Mouse (Mus musculus) brown adipose tissue, adult 24 weeks (tissue): ENCODE results near the gene Pycr1. TPM values are rescaled to one million over a fixed set of nuclear protein-coding genes. Genes with fewer than 3 reads are reported as not detected.
"Not testable (repeated sequence)": the region's sequence is repeated elsewhere in the genome, so short reads cannot be mapped to it uniquely, and the experiment has no call there.

ENCODE experiments used
- H3K27ac ChIP-seq: fragments of 200-500 bp; replicated peaks from 2 replicates; pipeline ENCODE4 v1.5.1; 2012; ENCODE audit warnings: low read depth, mild to moderate bottlenecking, low read length
- H3K4me1 ChIP-seq: fragments of 200-500 bp; 2 replicates; pipeline ENCODE4 v1.6.1; 2012; ENCODE audit warnings: low read length, mixed read lengths; ENCODE audit not compliant: control insufficient read depth, insufficient read depth, insufficient read length
- H3K4me3 ChIP-seq: fragments of 200-500 bp; 2 replicates; pipeline ENCODE4 v1.5.1; 2012; ENCODE audit warnings: low read depth, mild to moderate bottlenecking, low read length, moderate library complexity; ENCODE audit not compliant: insufficient read depth
- polyA plus RNA-seq: library from polyadenylated mRNA; stranded (reverse); fragments of >200 nt; gene quantifications from 2 replicates; pipeline ENCODE4 v1.2.4, GENCODE M21; 2012; ENCODE audit not compliant: missing spikeins, insufficient read depth, insufficient read length

Pycr1 gene
- polyA plus RNA-seq, result 1.0 and 1.3 TPM in 2 replicates

DNA sequence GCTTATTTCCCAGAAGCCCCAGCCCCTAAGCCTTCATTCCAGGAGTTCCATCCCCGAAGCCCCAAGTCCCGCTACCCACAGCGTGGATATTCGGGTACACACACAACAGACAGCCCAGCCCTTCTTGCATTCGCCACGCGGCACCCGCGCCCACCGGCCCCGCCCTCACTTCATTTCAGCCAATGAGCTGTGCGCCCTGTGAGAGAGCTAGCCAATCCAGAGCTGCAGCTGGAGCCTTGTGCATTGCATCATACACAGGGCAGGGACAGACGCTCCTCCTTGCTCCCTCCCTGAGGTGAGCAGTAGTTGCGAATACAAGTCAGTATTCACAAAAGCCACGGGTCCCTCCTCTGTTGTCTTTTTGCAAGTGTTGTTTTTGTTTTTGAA, at the start of gene Pycr1:
Pycr1 (minus strand) TSS at position 169 of the 387 bp plus-strand sequence.
- Histone ChIP-seq H3K4me3 (peak within 1 kb of the TSS; percentile 66), H3K4me1 (peaks cover 4% of the 10 kb centered on the region), H3K27ac (no peak within 1 kb of the TSS)

DNA sequence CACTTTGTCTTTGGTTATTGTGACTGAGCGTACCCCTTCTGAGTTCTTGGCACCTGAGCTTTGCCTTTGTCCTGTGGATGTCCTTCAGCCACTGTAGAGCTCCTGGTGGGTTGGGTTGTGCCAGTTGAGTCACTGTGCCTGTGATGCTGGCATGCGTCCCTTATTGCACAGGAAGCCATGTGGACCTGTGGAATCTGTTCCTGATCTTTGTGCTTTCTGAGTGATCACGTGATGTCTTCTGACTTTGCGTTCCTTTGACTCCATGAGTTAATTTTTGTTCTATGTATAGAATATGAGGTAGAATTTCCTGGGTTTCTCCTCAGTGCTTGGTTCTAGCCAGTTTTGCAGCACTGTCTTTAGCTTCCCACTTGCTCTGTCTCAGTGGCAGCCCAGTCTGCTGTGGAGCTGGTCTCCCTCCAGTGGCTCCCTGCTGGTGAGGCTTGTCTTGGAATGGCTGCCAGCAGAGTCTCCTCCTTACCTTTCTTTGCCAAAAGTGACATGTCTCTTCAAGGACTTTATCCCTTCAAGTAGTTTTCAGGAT, 49.0 kb upstream of the Pycr1 start:
- H3K27ac ChIP-seq, result no peak overlapping the region
- H3K4me1 ChIP-seq, result no peaks in the 10 kb centered on the region
- H3K4me3 ChIP-seq, result no peak overlapping the region

DNA sequence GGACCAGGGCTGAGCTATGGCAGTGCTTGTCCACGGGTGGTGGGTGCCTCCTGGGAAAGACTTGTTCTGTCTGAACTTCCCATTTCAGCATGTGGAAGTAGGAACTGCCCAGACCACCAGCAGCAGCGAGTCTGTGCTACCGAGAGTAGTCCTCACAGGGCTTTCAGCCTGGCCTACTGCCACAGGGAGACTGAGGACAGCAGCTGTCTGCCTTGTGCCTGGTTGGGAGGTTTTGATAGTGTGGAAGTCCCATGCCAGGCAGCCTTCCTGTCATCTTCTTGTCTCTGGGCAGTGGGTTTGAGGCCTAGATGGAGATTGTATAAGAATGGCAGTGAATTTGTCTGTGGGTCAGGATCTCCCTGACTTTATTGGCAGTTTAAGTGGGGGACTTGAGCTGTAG, 45.8 kb upstream of the Pycr1 start:
- Histone ChIP-seq H3K27ac (no peak overlapping the region), H3K4me3 (no peak overlapping the region), H3K4me1 (no peaks in the 10 kb centered on the region)

DNA sequence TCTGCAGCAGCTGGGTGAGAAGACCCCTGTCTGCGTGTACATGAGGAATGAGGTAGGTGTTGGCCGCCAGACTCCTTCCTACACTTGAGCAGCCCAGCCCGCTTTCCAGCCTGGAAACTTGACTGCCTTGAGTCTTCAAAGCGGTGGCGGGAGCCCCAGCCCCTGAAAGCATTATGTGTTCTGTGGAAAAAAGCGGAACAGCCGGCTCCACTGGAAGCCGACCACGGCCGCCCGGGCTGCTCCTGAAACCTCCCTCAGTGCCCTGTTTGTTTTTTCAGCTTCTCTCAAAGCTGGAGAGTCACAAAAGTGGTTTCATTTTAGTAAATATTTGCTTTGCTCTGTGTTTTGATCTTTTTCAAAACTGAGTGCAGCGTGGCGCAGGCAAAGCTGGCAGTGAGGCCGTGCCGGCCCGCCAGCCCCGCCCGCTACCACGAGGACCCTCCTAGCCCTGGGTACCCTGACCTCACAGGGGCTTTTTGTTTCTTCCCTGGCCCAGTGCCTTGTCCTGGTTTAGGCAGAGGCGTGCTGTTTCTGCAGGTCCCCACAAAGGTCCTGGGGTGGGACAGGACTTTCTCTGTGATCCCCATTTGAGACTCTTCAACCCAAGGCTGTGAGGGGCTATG, 43.2 kb upstream of the Pycr1 start:
- Histone ChIP-seq H3K4me1 (no peaks in the 10 kb centered on the region), H3K4me3 (no peak overlapping the region), H3K27ac (no peak overlapping the region)

DNA sequence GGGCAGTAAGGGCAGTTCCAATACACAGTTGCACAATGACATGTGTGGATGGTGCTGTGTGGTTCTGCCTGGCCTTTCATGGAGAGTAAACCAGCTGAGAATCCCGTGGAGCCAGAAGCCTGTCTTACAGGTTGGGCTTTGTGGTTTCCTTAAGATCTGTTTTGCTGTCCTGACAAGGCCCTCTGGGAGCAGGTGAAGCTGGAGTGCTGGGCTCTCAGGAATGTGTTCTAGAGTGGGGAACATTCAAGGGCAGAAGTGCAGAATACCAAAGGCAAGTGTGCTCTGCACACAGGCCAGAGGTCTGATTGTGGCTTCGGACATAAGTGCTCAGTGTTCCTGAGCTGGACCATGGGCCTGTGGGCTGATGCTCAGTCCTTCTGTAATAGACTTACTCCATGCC, 41.1 kb upstream of the Pycr1 start:
- Histone ChIP-seq H3K4me1 (no peaks in the 10 kb centered on the region), H3K27ac (no peak overlapping the region)

DNA sequence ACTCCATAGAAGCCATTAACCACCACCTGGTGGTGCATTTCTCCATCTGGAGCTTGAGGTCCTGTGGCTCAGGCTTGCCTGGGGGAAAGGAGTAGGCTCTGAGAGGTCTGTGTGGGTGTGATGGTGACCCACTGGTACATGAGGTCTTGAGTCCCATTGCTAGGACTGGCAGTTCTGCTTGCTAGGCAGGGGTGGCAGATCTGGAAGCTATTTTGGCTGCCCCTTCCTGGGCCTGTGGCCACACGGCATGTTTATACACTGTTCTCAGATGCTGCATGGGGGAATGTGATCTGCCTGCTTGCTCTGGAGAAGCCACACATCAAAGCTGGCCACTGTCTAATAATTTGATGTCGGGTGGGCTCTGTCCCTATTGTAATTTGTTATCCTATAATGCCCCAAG, 40.5 kb upstream of the Pycr1 start:
- no peaks in the 10 kb centered on the region for H3K4me1 ChIP-seq
- H3K27ac ChIP-seq, result no peak overlapping the region
- no peak overlapping the region for H3K4me3 ChIP-seq

More for the DNA sequence above, 41.1 kb upstream of the Pycr1 start:
- H3K4me3 ChIP-seq, result no peak overlapping the region

DNA sequence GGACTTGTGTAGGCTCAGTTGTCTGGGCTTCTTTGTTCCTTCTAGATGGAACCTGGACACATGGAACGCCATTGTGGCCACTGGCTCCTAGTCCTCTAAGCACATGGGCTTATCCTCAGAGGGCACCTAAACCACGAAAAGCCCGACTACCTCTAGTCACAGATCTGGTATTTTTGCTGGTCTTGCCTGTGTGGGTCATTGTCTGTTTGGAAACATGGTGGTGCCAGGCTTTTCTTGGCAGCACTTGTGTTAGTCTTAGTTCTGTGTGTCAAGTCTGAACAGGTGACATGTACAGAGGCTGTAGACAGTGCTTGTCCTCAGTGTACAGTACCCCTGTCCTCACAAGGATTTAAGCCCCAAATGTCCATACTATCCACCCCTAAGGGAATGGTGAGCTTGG, 40.0 kb upstream of the Pycr1 start:
- Histone ChIP-seq H3K4me3 (no peak overlapping the region), H3K4me1 (no peaks in the 10 kb centered on the region), H3K27ac (no peak overlapping the region)

DNA sequence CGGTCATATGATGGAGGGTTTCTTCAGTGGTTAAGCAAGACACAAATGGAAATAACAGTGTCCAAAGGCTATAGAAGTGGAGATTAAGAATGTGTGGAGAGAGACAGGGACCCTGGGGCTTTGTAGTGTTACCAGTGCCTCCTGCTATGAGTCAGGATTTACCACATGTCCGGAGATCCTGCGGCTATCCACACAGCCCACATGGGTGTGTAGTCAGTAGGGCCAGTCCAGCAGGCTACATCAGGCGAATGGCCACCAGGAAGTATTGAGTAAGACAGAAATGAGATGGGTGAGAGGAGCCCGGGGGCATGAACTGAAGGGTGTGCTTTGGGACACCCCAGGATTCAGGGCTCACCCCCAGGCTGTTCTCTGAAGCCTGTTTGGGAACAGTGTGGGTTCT, 39.1 kb upstream of the Pycr1 start:
- H3K4me1 ChIP-seq, result no peaks in the 10 kb centered on the region

DNA sequence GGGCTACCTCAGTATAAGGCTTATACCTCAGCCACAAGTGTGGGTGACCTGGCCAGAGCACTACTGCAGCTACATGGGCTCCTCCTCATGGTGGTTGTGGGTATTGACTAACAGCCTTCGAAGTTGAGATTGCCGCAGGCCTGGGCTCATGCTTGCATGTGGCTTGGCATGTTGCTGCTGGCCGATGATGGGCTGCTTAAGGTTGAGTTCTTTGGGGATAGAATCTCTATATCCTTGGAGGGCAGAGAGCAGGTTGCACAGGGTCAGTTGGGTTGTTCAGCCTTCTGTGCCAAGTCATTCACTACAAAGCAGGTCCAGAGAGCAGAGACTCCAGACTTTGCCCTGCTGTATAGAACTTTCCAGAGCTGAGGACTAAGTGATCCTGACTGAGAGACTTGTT, 36.3 kb upstream of the Pycr1 start:
- H3K27ac ChIP-seq, result no peak overlapping the region
- no peaks in the 10 kb centered on the region for H3K4me1 ChIP-seq
- no peak overlapping the region for H3K4me3 ChIP-seq

More for the DNA sequence above, 39.1 kb upstream of the Pycr1 start:
- Histone ChIP-seq H3K27ac (no peak overlapping the region), H3K4me3 (no peak overlapping the region)

DNA sequence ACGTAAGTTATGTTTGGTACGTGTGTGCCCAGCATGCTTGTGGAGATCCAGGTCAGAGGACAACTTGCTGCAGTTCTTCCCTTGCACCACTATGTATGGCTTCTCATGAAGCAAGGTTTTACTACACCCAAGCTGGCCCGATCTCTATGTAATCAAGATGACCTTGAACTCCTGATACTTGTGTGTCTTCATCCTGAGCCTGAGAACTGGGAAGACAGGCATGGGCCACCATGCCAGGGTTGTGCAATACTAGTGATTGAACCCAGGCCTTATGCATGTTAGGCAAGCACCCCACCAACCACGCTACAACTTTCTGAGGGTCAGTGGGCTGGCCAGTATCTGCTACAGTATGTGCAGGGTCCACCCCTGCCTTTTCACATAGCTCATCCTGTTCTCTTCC, 33.4 kb upstream of the Pycr1 start:
- H3K4me3 ChIP-seq, result no peak overlapping the region
- peaks cover 3% of the 10 kb centered on the region; the same call in 1 of the 2 replicates for H3K4me1 ChIP-seq
- H3K27ac ChIP-seq, result no peak overlapping the region

DNA sequence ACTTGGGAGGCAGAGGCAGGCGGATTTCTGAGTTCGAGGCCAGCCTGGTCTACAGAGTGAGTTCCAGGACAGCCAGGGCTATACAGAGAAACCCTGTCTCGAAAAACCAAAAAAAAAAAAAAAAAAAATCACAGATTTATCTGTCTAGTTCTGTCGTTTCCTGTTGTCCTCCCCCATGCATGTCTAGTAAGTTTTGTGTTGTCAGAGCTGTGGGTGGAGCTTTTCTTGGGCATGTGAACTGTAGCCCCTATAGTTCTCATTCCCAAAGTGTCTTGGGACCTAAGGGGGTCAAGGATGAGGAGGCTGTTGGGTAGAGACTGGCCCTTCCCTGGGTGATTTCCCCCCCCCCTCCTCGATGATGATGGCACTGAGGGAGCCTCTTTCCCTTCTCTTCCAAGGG, 32.3 kb upstream of the Pycr1 start:
- not testable (repeated sequence) for H3K4me3 ChIP-seq, H3K27ac ChIP-seq, H3K4me1 ChIP-seq

DNA sequence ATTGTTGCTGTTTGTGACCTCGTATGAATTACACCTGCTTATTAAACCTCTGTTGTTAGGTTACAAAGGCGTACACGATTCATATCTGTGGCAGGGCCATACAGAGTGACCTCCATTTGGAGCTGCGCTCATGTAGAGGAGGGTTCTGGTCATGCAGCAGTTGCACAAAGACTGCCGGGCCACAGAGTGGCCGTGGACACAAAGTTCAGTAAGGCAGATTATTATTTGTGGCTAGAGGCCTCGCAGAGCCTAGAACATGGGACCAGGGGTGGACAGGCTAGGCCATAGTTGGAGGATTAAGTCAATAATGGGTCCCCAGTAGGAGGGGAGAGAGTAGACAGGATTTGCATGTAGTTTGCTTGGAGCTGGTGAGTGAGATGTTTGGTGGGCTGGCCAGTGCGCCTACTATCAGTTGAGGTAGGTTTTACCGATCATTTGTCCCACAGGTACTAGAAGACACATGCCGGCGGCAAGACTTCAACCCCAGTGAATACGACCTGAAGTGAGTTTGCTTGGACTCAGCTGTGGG, 30.1 kb upstream of the Pycr1 start:
- peaks cover 3% of the 10 kb centered on the region; the same call in 1 of the 2 replicates for H3K4me1 ChIP-seq
- peak overlapping the region; percentile 79 for H3K4me3 ChIP-seq
- peak overlapping the region; percentile 59 for H3K27ac ChIP-seq

DNA sequence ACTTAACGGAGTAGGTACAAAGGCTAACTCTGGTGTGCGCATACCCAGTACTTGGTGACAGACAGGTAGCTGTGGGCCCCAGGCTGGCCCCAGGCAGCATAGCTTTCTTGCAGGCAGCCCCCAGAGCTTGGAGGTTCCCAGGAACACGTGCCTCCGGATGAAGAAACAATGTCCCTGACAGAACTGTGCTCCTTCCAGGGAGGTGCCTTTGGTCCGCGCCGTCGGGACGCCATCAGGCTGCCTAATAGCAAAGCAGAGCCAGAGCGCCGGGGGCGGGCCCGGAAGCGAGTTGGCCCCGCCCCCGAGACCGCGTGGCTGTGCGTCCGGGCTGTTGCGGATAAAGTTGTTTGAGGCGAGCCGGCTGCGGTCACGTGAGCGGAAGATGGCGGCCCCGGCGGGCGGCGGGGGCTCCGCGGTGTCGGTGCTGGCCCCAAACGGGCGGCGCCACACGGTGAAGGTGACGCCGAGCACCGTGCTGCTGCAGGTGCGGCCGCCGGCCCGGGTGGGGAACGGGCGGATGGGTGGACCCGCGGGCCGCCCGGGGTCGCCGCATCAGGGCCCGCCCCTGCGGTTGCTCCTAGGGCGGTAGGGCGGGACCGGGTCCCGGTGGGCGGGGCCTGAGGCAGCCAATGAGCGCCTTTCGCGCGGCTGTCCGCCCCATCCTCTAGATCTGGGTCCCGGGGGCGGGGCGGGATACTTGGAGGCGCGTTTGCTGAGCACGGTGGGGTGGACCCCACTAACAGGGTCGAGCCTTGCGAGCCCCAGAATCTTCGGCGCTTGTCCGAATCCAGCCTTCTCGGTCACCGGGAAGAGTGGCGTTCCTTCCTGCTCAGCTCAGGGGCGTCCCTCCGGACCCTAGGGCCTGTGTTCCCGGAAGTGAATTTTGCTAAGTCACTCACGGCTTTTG, 29.4 kb upstream of the Pycr1 start, which contains the start of gene Aspscr1:
Aspscr1 (plus strand) TSS at position 287 of the 907 bp plus-strand sequence.
- Histone ChIP-seq H3K4me1 (peaks cover 3% of the 10 kb centered on the region; the same call in 1 of the 2 replicates), H3K27ac (peak within 1 kb of the TSS; percentile 82), H3K4me3 (peak within 1 kb of the TSS; percentile 79)

DNA sequence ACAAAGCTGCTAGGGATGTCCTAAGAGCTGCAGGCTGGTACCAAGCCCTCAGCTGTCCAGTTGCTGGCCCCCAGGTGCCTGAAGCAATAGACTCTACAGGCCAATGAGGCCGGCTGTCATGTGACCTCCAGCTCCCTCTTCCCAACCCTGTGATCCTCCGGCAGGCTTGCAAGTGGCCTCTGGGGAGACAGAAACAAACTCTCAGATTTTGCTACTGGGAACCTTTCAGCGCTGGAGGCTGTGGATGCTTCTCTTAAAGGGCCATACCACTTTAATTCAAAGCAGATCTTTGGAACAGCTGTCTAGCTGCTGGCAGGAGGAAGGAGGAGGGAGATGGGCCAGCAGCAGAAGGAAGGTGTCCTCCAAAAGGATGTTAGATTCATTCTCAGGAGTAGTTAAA, 23.0 kb upstream of the Pycr1 start:
- Histone ChIP-seq H3K4me3 (no peak overlapping the region), H3K4me1 (no peaks in the 10 kb centered on the region), H3K27ac (no peak overlapping the region)

DNA sequence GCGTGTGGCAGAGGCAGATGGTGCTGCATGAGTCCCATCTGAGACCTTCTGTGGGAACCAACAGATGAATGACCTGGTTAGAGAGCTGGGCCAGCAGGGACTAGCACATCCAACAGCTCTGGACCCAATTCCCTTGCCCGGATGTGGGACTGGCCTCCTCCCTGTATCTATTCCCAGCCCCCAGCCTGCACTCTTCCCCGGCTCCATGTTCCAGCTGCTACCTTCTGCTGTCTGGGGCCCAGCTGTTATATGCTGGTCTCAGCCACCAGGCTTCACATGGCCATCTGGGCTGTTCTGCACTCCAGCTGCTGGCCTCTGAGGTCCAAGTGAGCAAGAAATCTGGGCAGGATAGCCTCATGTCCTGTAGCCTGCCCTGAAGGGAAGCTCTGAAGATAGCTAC, 21.8 kb upstream of the Pycr1 start:
- Histone ChIP-seq H3K4me3 (no peak overlapping the region), H3K27ac (no peak overlapping the region), H3K4me1 (no peaks in the 10 kb centered on the region)
